Mouse (Mus musculus): ENCODE results near the gene Slc30a10.

Slc30a10 gene

DNA sequence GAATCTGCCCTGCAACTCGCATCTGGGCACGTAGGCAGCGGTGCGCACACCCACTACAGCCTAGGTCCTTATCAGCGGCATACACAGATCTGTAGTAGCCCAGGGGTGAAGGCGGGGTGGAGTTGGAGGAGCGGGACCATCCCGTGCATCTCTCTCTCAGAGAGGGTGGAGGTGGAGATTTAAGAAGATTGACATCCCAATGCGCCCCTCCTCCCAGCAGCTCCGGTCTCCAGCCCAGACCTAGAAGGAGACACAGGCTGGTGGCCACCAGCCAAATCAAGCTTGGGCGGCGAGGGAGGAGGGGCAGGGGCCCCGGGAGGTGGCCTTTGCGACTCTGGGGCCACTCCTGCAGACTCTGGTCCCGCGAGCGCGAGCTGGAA lies at the start of gene Slc30a10:
Gene Slc30a10 (plus strand): TSS at position 274 of the 380 bp plus-strand sequence.
- no peak for DNase-seq (ENCODE audit: low read depth)

DNA sequence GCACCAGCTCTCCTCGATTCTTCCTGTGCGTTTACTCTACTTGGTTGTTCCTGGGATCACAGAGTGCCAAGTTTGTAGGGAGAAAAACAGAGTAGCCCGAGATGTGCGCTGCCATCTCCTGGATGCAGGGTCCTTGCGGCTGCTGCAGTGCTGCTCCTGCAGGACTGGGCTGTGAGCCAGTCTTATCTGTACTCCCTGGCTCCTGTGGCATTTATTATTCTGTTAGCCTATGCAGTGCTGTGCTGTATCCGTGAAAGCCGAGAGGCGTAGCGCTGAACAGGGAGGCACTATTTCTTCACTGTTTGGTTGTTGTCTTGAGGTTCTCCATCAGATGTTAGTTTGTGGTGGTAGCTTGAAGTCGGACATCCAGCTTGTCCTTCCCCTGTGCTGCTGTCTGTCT lies 48.7 kb upstream of the Slc30a10 start:
- DNase-seq (ENCODE audit: low read depth), result no peak

DNA sequence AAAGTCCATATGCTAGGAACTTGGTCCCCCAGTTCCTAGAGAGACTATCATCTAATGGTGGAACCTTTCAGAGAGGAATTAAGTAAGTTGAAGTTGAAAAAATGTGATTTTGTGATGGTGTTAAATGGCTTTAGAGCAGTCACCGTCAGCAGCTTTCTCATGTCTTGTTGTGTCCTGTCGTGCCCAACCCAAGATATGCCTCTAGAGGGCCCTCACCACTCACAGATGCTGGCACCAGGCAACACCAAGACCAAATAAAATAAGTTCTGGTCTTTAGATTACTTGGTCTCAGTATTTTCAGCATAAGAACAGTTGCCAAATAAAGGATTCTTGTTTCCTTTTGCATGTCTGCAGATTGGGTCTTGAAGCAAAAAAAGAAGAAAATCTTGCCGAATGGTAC lies 44.8 kb upstream of the Slc30a10 start:
- no peak for DNase-seq (ENCODE audit: low read depth)

DNA sequence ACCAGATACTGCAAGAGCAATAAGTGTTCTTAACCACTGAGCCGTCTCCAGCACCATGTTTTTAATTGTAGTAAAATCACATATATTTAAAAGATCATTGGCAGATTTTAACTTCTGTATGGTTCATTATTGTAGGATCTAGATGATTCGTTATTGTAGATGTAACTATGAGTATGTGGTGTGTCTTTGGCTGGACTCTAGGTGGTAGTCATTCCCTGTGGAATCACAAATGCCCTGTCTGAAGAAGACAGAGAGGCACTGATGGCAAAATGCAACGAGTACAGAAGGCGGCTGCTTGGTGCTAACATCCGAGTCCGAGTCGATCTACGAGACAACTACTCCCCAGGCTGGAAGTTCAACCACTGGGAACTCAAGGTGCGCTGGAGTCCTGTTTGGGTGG lies 36.6 kb upstream of the Slc30a10 start:
- no peak for DNase-seq (ENCODE audit: low read depth)

DNA sequence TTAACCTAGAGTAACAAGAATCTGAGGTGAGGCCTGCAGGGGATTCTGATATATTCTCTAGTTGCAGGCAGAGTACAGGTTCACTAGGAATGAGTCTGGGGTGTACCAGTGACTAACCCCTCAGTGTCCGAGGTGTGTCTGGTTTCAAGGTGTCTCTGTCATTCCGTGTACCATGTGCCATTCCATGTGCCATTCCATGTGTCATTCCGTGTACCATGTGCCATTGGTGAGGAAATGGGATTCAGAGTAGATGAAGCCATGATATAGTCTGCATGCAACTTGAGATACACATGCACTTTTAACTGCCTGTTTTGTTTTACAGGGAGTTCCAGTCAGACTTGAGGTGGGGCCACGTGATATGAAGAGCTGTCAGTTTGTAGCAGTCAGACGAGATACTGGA lies 34.8 kb upstream of the Slc30a10 start:
- DNase-seq (ENCODE audit: low read depth), result no peak

DNA sequence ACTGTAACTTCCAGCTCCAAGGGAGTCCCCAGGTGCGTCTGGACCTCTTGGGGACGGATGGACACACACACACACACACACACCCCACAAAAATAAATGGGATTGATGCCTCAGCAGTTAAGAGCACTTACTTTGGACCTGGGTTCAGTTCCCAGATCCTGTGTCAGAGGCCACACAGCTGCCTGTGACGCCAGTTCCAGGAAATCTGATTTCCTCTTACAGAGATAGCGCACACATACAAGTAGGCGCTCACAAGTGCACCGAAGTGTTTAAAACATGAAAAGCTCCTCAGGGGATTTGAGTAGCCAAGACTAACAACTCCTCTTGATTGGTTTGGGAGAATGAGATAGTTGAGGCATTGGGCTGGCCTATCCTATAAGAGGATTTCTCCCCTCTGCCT lies 33.9 kb upstream of the Slc30a10 start:
- no peak for DNase-seq (ENCODE audit: low read depth)

DNA sequence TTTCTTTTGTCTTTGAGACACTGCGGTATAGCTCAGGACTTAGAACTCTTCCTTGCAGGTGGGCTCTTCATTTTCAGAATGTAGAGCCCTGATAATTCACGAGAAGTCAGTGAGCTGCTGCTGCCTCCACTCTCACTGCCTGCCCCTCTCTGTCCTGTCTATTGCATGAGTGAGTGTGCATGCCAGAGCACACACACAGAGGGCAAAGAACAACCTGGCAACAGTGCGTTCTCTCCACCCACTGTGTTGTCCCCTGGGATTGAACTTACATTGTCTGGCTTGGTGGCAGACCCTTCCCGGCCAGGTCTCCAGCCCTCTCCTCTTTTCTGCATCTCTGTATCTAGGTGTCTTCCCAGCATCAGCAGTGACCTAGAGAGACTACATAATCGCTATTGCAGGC lies 28.1 kb upstream of the Slc30a10 start:
- DNase-seq (ENCODE audit: low read depth), result no peak

DNA sequence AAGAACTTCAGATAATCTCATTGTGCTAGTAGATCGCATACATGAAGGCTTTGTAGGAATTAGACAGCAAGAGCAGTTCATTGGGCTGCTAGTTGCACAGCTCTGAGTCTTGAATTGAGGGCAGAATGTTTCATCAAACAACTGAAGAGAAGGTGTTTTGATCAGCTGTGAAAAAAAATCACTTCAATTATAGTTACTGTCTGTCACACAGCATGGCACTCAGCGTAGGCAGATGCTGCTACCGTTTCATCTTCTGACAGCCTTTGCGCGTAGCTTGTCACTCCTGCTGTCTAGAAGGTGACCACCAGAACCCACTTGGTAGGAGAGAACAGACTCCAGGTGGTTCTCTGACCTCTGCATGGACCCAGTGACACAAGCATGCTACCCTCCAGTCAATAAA lies 24.2 kb upstream of the Slc30a10 start:
- no peak for DNase-seq (ENCODE audit: low read depth)

DNA sequence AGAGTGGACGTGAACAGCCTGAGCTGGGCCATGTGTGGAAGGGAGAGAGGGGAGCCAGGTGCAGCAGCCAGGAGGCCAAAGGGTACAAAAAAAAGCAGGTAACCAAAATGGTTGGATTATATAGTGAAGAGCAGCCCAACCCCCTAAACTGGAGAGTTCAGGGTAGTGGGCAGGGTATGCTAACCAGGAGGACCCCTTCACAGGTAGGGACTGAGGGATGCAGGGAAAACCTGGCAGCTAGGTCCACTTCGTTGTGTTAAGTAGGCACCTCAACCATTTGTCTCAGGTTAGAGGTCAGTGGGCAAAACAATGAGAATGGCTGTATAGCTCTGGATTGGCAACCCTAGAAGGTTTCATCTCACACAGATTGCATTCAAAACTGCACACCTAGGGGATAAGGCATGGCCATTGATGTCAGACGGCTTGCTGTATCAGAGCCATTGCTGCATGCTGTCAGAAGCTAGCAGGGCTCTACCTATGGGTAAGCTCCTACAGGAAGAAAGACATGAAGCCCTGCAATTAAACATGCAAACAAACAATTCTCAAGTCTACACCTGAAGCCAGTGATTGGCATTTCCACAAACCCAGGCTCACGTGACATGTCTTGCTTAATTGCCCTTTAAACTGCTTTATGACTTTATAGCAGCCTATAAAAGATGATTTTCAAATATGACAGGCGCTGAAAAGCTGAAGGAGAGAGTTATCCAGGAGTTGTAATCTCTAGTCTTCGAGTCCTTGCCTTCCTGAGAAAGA lies 23.2 kb upstream of the Slc30a10 start:
- no peak for DNase-seq (ENCODE audit: low read depth)

DNA sequence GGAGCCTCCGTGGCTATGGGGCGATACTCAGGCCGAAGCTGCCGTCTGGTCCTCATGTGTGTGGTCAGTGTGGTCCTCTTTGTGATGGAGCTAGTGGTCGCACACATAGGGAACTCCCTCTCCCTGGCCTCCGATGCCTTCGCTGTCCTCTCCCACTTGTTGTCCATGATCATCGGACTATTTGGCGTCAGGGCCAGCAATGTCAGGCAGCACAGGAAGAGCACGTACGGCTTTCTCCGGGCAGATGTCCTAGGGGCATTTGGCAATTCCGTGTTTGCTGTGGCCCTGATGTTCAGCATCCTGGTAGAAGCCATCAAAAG lies 22.7 kb upstream of the Slc30a10 start:
- no peak for DNase-seq (ENCODE audit: low read depth)

DNA sequence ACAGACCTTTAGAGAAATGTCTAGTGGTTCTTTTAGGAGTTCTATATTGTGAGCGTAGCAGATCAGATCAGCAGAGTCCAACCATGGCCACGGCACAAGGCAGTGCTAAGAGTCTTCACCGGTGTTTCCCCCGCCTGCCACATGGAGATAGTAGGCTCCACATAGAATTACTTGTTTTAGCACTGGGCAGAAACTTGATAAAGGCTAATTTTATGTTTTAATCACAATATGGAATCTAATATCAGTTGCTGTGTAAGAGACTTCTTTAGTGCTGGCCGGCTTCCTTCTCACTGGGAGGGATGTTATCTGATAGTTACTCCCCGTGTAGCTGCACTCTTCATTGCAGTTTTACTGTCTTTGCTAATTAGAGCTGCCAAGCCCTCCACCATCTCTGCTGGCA lies 21.5 kb upstream of the Slc30a10 start:
- no peak for DNase-seq (ENCODE audit: low read depth)

DNA sequence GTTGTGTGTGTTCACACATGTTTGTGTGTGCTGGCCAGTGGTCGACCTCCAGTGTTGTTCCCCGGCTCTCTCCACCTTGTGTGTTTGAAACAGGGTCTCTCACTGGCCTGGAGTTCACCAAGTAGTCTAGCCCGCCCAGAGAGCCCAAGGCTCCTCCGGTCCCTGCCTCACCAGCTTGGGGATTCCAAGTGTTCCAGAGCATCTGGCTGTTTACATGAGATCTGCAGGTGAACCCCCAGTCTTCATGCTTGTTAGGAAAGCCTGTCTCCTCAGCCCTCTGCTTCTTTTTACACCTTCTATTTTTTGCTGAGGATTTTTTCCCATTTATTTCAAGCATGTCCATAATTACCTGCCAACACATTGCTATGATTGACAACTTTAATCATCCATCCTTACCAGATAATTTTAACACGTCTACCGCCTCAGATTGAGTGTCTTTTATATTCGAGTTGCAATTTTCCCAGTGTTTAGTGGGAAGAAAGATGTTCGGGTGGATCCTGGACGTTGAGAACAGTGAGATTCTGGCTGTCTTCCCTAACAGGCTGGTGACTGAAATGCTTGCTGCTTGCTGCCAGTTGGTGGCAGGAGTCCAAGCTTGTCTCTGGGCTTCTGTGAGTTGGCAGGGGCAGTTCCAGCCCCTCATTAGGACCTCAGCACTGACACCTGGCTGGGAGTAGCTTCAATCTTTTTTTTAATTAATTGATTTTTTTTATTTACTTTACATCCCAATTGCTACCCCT lies 15.6 kb upstream of the Slc30a10 start:
- no peak for DNase-seq (ENCODE audit: low read depth)

DNA sequence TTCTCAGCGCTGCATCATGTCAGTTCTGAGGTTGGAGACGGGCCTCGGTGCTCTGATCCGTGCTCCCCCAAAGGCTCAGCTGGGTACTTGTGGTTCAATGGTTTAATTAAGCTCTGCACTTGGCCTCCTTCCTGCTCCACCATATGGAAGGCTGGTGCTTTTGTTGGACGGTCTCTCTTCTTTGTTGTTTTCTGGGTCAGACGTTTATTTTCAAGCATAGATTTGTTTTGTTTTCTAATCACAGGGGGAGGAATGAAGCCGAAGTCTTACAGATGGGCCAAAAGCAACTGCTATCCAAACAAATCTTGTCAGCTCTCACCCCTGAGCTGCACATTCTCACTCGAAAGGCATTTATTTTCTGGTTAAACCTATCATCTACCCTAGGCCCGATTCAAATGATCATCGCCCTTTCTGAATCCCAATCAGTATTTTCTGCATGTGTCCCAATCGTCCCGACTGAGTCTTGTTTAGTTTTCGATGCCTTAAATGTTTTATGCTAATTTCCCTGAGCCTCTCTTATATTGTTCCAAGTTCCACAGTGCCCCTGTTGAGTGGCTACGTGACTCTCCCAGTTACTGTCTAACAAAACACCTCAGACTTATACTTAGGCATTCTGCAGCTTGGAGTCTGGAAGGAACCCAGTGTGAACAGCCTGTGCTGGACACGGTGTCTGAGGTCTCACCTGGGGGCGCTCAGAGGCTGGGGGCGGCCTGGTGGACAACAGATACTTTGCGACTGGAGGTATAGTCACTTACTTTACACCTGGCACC lies 12.8 kb upstream of the Slc30a10 start:
- no peak for DNase-seq (ENCODE audit: low read depth)

DNA sequence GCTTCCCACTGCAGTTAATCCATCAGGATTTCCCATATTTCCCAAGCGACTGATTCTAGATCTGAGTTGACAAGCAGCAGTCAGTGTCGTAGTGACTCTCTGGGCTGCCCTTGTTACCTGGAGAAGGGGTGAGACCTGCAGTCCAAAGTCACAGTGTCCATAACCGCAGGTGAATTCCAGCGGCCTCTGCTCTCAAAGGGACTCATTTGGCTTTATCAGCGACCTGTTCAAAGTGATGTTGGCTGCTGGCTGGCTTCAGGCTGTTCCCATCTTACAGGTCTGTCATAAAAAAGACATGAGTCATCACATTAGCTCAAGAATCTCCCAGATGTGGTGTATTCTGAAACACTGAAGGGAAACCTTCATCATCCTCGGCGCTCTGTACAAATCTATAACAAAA lies 5.7 kb upstream of the Slc30a10 start:
- DNase-seq (ENCODE audit: low read depth), result no peak

DNA sequence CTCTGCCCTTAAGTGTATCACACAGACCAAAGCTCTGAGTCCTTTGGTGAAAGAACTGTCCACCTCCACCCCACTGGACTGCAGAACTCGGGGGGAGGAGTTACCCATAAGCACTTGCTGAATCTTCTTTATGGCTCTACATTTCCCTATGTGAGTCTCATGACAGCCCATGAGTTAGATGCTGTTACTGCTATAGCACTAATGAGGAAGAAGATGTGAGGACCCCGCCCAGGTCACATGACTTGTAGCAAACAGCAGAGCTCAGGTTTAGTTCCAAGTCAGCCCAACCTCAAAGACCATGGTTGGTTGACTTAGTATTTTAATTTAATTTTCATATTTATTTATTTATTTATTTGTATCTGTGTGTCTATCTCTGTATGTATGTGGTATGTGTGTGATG lies 4.9 kb upstream of the Slc30a10 start:
- DNase-seq (ENCODE audit: low read depth), result no peak

DNA sequence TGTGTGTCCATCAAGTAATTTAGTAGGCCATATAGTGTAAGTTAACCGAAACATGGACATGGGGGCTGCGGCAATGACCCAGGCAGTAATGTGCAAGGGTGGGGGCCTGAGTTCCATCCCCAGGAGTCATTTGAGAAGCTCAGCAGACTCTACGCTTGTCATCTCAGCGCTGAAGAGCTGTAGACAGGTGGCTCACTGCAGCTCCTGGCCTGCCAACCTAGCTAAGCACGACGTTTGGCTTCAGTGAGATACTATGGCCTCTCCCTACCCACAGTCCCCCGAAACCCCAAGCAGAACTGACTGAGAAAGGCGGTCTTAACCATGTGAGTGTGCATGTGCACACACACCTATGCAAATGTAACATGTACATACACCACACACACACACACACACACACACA lies 3.6 kb upstream of the Slc30a10 start:
- DNase-seq (ENCODE audit: low read depth), result no peak

DNA sequence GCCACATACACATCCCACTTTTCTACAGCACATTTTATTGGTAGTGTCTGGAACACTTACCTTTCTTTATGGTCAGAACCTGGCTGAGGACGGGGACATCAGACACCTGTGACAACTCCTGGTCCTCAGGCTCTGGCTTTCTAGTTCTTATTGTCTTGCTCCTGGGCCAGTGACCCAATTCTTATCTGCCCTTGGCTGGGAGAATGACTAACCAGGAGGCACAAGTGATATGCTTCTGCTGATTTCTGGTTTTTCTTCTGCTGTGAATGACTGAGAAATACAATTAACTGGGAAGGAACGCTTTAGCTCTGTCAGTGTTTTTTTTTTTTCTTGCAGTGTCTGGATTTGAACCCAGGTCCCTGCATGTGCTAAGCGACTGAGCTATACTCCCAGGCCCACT lies 3.2 kb upstream of the Slc30a10 start:
- DNase-seq (ENCODE audit: low read depth), result no peak

DNA sequence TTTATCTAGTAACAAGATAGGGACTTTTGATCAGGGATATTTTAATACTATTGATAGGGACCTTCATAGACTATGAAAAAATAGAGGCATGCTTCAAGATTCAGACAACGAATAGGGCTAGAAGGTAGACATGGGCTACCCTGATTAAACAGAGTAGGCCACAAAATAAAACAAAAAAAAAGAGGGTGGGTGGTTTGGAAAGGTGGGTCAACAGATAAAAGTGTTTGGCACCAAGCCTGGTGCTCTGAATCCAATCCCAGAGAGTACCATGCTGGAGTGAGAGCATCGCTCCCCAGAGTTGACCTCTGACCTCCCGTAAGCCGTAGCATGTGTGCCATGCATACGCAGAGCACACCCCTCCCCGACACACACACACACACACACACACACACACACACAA lies 2.2 kb upstream of the Slc30a10 start:
- no peak for DNase-seq (ENCODE audit: low read depth)

DNA sequence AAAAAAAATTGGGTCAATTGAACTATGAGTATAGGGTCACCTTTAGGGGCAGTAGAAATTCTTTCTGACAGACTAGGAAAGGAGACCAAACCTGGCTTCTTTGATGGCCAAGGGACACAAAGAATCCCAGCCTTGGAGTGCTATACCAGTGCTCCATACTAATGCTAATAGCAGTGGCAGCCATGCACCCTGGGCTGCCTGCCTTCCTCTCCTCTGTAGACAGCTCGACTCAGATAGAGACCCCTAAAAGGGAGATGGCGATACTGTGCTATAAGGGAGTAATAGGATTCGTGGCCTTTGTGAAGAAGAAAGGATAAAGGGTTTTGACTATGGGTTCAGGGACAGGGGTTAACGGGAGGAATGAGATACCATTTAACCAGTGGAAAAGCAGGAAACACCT lies 504 bp upstream of the Slc30a10 start:
- no peak for DNase-seq (ENCODE audit: low read depth)

DNA sequence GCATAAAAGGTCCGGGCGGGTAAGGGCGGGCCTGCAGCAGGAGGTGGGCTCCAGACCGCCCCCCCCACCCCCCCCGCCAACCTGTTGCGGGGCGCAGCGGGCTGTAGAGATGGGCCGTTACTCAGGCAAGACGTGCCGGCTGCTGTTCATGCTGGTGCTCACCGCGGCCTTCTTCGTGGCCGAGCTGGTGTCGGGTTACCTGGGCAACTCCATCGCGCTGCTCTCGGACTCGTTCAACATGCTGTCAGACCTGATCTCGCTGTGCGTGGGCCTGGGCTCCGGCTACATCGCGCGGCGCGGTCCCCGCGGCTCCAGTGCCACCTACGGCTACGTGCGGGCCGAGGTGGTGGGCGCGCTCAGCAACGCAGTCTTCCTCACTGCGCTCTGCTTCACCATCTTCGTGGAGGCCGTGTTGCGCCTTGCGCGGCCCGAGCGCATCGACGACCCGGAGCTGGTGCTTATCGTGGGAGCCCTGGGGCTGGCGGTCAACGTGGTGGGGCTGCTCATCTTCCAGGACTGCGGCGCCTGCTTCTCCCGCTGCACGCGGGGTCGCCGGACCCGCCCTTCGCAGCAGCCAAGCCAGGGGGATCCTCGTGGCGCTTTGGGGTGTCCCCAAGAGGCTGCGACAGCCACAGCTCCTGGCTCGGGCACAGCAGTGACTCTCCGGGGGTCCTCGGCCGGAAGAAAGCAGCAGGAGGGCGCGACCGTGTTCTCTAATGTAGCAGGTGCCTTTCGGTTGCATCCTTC lies 480 bp downstream of the Slc30a10 start:
- no peak for DNase-seq (ENCODE audit: low read depth)

DNA sequence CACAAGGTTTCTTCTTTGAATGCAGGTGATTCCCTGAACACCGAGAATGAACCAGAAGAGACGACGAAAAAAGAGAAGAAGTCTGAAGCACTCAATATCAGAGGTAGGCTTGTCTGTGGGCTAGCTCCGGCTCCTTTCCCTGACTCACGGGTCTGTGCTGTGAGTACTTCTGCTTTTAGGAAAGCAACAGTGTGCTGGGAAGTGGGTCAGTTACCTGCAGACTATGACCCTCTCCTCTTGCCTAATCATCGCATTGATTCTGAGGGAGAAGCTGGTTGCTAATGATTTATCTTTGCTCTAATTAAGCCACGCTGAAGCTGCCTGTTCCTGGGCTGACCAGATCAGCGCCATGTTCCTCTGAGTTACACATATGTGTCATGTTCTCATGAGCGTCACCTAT lies 1.7 kb downstream of the Slc30a10 start:
- DNase-seq (ENCODE audit: low read depth), result no peak

DNA sequence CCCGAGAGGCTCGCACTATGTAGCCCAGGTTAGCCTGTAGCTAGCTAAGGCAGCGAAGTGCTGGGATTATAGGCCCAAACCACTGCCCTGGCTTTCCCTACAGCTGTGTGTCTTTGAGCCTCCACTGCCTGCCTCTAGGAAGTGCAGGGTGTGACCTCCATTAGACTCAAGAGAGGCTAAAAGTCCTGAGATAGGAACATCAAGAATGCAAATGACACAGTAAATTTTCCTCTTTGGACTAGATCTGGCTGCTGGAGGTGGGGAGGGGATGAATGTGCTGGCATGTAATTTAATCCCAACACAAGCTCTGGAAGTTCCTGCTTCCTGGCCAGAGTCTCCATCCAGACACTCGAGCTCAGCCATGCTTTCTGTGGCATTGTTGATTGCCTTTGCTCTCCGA lies 5.4 kb downstream of the Slc30a10 start:
- DNase-seq (ENCODE audit: low read depth), result no peak

DNA sequence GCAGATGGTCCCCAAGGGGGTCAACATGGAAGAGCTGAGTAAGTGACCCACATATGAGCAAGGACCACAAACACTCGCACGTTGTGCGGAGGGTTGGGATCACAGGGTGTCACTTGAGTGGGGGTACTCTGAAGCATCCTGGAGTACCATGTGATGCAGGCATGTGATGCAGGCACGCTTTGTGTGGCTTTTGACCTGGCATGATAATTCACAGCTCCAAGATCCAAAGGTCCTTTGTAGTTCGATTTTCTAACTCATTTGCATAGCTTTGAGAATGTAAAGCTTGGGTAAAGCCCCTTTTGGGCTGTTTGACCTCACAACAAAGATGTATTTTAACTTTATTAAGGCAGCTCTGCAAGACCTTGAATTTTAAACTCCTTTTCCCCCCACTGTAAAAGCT lies 8.2 kb downstream of the Slc30a10 start:
- no peak for DNase-seq (ENCODE audit: low read depth)

Data from induced T-regulatory cell, adult 2 months (primary cell).